Comparison of ENCODE assay signal across 8 mouse cellular contexts in genomic region chr19:24961172-24961962, GRCm38 (mm10). TPM values are rescaled to one million over a fixed set of nuclear protein-coding genes. Genes with fewer than 3 reads are reported as not detected.
DNase-seq lines count a peak whose midpoint lies in the region; ATAC-seq and TF ChIP-seq lines count a peak whose summit lies in the region.

TSS of gene Cbwd1 (minus strand) at chr19:24961610.

- under 1% methylated on average over 36 of the region's 36 CpGs for WGBS in forebrain, embryonic 13.5 days
- whole genome bisulfite sequencing in large intestine, adult 2 months = under 1% methylated on average over 36 of the region's 36 CpGs
- under 1% methylated on average over 36 of the region's 36 CpGs for WGBS in liver, postnatal 0 days (ENCODE audit: insufficient replicate concordance)
- WGBS in neural tube, embryonic 14.5 days = under 1% methylated on average over 36 of the region's 36 CpGs

- peak; percentile 98 to 99 for DNase-seq in heart, postnatal 10 days
- DNase-seq in large intestine, adult 2 months (ENCODE audit: low read depth, low spot score) = peak; percentile 95
- peak; percentile 99 for DNase-seq in liver, postnatal 0 days
- peak; percentile 99 for DNase-seq in testis, postnatal 10 days (ENCODE audit: low spot score)

- peak; percentile 85 for TF ChIP-seq POLR2A in ES-Bruce4 (IDR thresholded peaks at IDR 0.05; ENCODE audit: insufficient read depth, low read length)

- peak; percentile 52; the same call in 1 of the 2 replicates for TF ChIP-seq EP300 in ES-Bruce4 (IDR thresholded peaks at IDR 0.05; ENCODE audit: insufficient read depth, low read depth, low read length)
- TF ChIP-seq EP300 in liver, postnatal 0 days (IDR thresholded peaks at IDR 0.05; ENCODE audit: low read depth) = peak; percentile 69; the same call in 1 of the 2 replicates

- H3K4me1 ChIP-seq in ES-Bruce4 (ENCODE audit: control insufficient read depth, insufficient read depth, low read length) = no peaks in the 10 kb centered on the region
- peaks cover 16% of the 10 kb centered on the region for H3K4me1 ChIP-seq in forebrain, embryonic 13.5 days
- no peaks in the 10 kb centered on the region for H3K4me1 ChIP-seq in liver, postnatal 0 days (ENCODE audit: insufficient read depth)
- H3K4me1 ChIP-seq in neural tube, embryonic 14.5 days (ENCODE audit: control insufficient read depth, insufficient read depth, low read length) = peaks cover 3% of the 10 kb centered on the region; the same call in 1 of the 2 replicates

- peak within 1 kb of the TSS; percentile 69 for H3K4me2 ChIP-seq in forebrain, embryonic 13.5 days
- H3K4me2 ChIP-seq in liver, postnatal 0 days (ENCODE audit: low read depth, low read length) = peak within 1 kb of the TSS; percentile 83
- H3K4me2 ChIP-seq in neural tube, embryonic 14.5 days (ENCODE audit: low read depth, low read length) = peak within 1 kb of the TSS; percentile 85

- intact Hi-C loops in heart, postnatal 10 days (cut with DNase I) = loop anchor here (2.0 to 5.0 kb wide), 3 partner anchors 37 to 161 kb away; partner anchors contain the start of gene Dock8

- H3K4me3 ChIP-seq in ES-Bruce4 (ENCODE audit: low read depth, low read length) = peak within 1 kb of the TSS; percentile 87
- peak within 1 kb of the TSS; percentile 74 for H3K4me3 ChIP-seq in forebrain, embryonic 13.5 days
- peak within 1 kb of the TSS; percentile 92 for H3K4me3 ChIP-seq in liver, postnatal 0 days (ENCODE audit: low read depth, low read length)
- peak within 1 kb of the TSS; percentile 80 for H3K4me3 ChIP-seq in neural tube, embryonic 14.5 days (ENCODE audit: low read depth, low read length)

- H3K9me3 ChIP-seq in ES-Bruce4 (replicated peaks; ENCODE audit: control insufficient read depth, insufficient read depth, low read length, poor library complexity, severe bottlenecking) = no peaks in the 10 kb centered on the region
- H3K9me3 ChIP-seq in forebrain, embryonic 13.5 days (replicated peaks) = no peaks in the 10 kb centered on the region
- no peaks in the 10 kb centered on the region for H3K9me3 ChIP-seq in liver, postnatal 0 days (ENCODE audit: low read length)
- H3K9me3 ChIP-seq in neural tube, embryonic 14.5 days (ENCODE audit: control insufficient read depth, low read length) = no peaks in the 10 kb centered on the region

- H3K9ac ChIP-seq in ES-Bruce4 (ENCODE audit: low read depth, poor library complexity, severe bottlenecking) = peak within 1 kb of the TSS; percentile 70
- H3K9ac ChIP-seq in forebrain, embryonic 13.5 days = peak within 1 kb of the TSS; percentile 69
- peak within 1 kb of the TSS; percentile 91 for H3K9ac ChIP-seq in liver, postnatal 0 days (replicated peaks)
- peak within 1 kb of the TSS; percentile 67 for H3K9ac ChIP-seq in neural tube, embryonic 14.5 days (replicated peaks; ENCODE audit: low read depth, low read length)

- peak; percentile 98 for ATAC-seq in cerebellum, adult (ENCODE audit: insufficient number of reproducible peaks, low FRiP score, low TSS enrichment)
- peak; percentile 99 for ATAC-seq in forebrain, embryonic 13.5 days
- ATAC-seq in liver, postnatal 0 days = peak; percentile 100
- peak; percentile 100 for ATAC-seq in neural tube, embryonic 14.5 days (ENCODE audit: low read depth)

- TF ChIP-seq CTCF in ES-Bruce4 (IDR thresholded peaks at IDR 0.05; ENCODE audit: low read depth, low read length) = peak; percentile 77
- peak; percentile 98 for TF ChIP-seq CTCF in liver, postnatal 0 days (IDR thresholded peaks at IDR 0.05; ENCODE audit: low read depth)

- H3K27me3 ChIP-seq in ES-Bruce4 (ENCODE audit: control insufficient read depth, insufficient read depth, low read length, poor library complexity, severe bottlenecking) = no peaks in the 10 kb centered on the region
- no peaks in the 10 kb centered on the region for H3K27me3 ChIP-seq in forebrain, embryonic 13.5 days
- no peaks in the 10 kb centered on the region for H3K27me3 ChIP-seq in liver, postnatal 0 days (ENCODE audit: insufficient read depth, low read length)
- no peaks in the 10 kb centered on the region for H3K27me3 ChIP-seq in neural tube, embryonic 14.5 days (ENCODE audit: control insufficient read depth, insufficient read depth, low read length)

- H3K36me3 ChIP-seq in ES-Bruce4 (ENCODE audit: control insufficient read depth, insufficient read depth, low read length, poor library complexity, severe bottlenecking) = peaks cover 3% of the 10 kb centered on the region; the same call in 1 of the 2 replicates
- peaks cover under 1% of the 10 kb centered on the region for H3K36me3 ChIP-seq in forebrain, embryonic 13.5 days (ENCODE audit: poor library complexity, severe bottlenecking)
- 0 out of 2 replicates have a peak, but pooled peaks cover under 1% of the 10 kb centered on the region for H3K36me3 ChIP-seq in liver, postnatal 0 days (replicated peaks; ENCODE audit: insufficient read depth, low read length)
- H3K36me3 ChIP-seq in neural tube, embryonic 14.5 days (ENCODE audit: control insufficient read depth, insufficient read depth, low read length) = no peaks in the 10 kb centered on the region

- no peak within 1 kb of the TSS for H3K27ac ChIP-seq in ES-Bruce4 (ENCODE audit: insufficient read depth, low read length)
- H3K27ac ChIP-seq in forebrain, embryonic 13.5 days = peak within 1 kb of the TSS; percentile 22
- peak within 1 kb of the TSS; percentile 86 for H3K27ac ChIP-seq in liver, postnatal 0 days (ENCODE audit: low read depth)
- no peak within 1 kb of the TSS; the same call in 1 of the 2 replicates for H3K27ac ChIP-seq in neural tube, embryonic 14.5 days (ENCODE audit: low read depth, low read length)

RNA-seq across cellular contexts. Expression of gene Cbwd1, which starts in this region (rescaled TPM):
- 42.4 and 45.4 TPM in 2 replicates for polyA plus RNA-seq in ES-Bruce4 (2011; ENCODE audit: insufficient read depth, insufficient read length, low read depth, missing spikeins)
- polyA plus RNA-seq in forebrain, embryonic 13.5 days (2015; fragmentation: Nextera tagmentation; extraction: Ambion mirVana) = 21.5 and 22.1 TPM in 2 replicates
- 10 to 100 TPM; 11.5 to 12.3 TPM for total RNA-seq in heart, postnatal 10 days (2021)
- polyA plus RNA-seq in large intestine, adult 2 months (2012; rRNA removed) = 1.3 and 1.6 TPM in 2 replicates
- 6.9 and 7.0 TPM in 2 replicates for polyA plus RNA-seq in liver, postnatal 0 days (2015; fragmentation: Nextera tagmentation; extraction: Ambion mirVana)
- polyA plus RNA-seq in neural tube, embryonic 14.5 days (2014; fragmentation: Nextera tagmentation; extraction: Ambion mirVana) = 15.2 and 15.3 TPM in 2 replicates

Comparison
In these comparisons a context has a peak if more than half of its experiments do, and no peak if none do; other contexts are left out.
1. H3K27ac ChIP-seq: peak in forebrain, embryonic 13.5 days (single experiment) and liver, postnatal 0 days (single experiment); none in ES-Bruce4 (single experiment) and neural tube, embryonic 14.5 days (single experiment).
2. Peak in every context shown above with its lines, with median percentiles within 50 percentile points of each other: H3K4me3 ChIP-seq, H3K9ac ChIP-seq, ATAC-seq, H3K4me2 ChIP-seq and DNase-seq.